Mouse (Mus musculus) C2C12 (cell line): ENCODE data around the gene Nit1. TPM values are rescaled to one million over a fixed set of nuclear protein-coding genes. Genes with fewer than 3 reads are reported as not detected.

Experiments used
- H3K27me3 ChIP-seq: one replicate; pipeline ENCODE4 v1.6.1; 2011; ENCODE audit not compliant: control insufficient read depth, insufficient read depth, insufficient read length
- H3K36me3 ChIP-seq: one replicate; pipeline ENCODE4 v1.6.1; 2011; ENCODE audit not compliant: control insufficient read depth, insufficient read depth
- H3K4me3 ChIP-seq: one replicate; pipeline ENCODE4 v1.5.1; 2011; ENCODE audit warnings: mild to moderate bottlenecking, control low read depth; ENCODE audit not compliant: poor library complexity, insufficient read depth, severe bottlenecking
- H3K79me2 ChIP-seq: one replicate; pipeline ENCODE4 v1.6.1; 2011; ENCODE audit not compliant: control insufficient read depth, insufficient read depth
- H3K79me3 ChIP-seq: one replicate; pipeline ENCODE4 v1.6.1; 2011; ENCODE audit warnings: low read depth, control low read depth
- H3ac ChIP-seq: one replicate; pipeline ENCODE3; 2011; ENCODE audit warnings: low read depth; ENCODE audit not compliant: control insufficient read depth, insufficient read length
- CEBPB ChIP-seq: IDR thresholded peaks from one replicate; pipeline ENCODE4 v1.6.1; 2011; ENCODE audit warnings: low read depth, mild to moderate bottlenecking, control low read depth, moderate library complexity
- CTCF ChIP-seq: IDR thresholded peaks from one replicate; pipeline ENCODE4 v1.5.1; 2011; ENCODE audit not compliant: control insufficient read depth, insufficient read depth, insufficient read length
- FOSL1 ChIP-seq: IDR thresholded peaks from one replicate; pipeline ENCODE4 v1.8.0; 2011; ENCODE audit warnings: mild to moderate bottlenecking, low read length; ENCODE audit not compliant: poor library complexity, insufficient read depth, severe bottlenecking
- MAX ChIP-seq: IDR thresholded peaks from one replicate; pipeline ENCODE4 v1.6.1; 2011; ENCODE audit warnings: mild to moderate bottlenecking, control low read depth
- MYOD1 ChIP-seq: IDR thresholded peaks from one replicate; pipeline ENCODE4 v1.6.1; 2011; ENCODE audit warnings: low read depth; ENCODE audit not compliant: control insufficient read depth, insufficient read length
- MYOG ChIP-seq: IDR thresholded peaks from one replicate; pipeline ENCODE4 v1.6.1; 2011; ENCODE audit not compliant: control insufficient read depth, insufficient read length; ENCODE audit errors: extremely low read depth
- USF1 ChIP-seq: IDR thresholded peaks from one replicate; pipeline ENCODE4 v1.6.1; 2011; ENCODE audit warnings: low read depth, mild to moderate bottlenecking, control low read depth, moderate library complexity
- polyA plus RNA-seq: library from polyadenylated mRNA; unstranded; fragments of >200 nt; fragmentation: generic; extraction: Trizol; gene quantifications from one replicate; pipeline ENCODE4 v1.2.1, GENCODE M21; 2012; ENCODE audit warnings: missing spikeins

Nit1 gene
- polyA plus RNA-seq, 1 experiment: 19.5 TPM

DNA sequence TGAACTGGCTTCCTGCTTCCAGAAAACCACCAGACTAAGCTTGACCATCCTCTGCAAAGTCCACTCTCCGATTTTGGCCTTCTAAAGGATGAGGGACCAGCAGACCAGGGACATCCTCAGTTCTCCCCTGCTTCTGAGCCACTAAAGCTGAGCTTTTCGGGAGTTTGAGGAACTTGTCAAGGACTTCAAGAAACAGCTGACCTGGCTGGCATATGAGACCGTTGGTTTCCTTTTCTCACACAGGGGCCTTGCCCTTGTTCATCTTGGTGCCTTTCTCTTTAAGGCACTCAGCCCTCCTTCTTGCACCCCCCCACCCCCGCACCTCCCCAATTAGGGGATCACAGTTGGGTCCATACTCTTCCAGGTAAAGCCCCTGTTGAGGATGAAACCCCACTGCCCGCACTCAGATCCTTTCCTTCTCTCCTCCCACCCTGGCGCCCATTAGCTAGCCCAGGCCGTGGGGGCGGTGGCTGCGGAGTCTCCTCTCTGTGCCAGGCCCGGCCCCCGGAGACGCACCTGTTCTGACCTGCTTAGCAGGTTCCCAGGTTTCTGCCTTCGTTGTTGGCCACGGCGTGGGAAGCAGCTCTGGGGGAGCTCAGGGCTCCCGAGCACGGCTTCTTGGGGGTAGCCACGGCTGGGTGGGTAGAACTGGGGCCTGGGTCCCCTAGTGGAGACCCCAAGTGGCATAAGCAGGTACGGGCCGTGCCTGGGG lies 24.6 kb upstream of the Nit1 start, which contains the start of gene Nectin4:
Gene Nectin4, plus strand, starts transcription at position 255 of the 712 bp plus-strand sequence.
- no peak within 1 kb of the TSS for H3K4me3 ChIP-seq
- TF ChIP-seq FOSL1: no peak
- H3K79me3 ChIP-seq: no peaks in the 10 kb centered on the region
- no peaks in the 10 kb centered on the region for H3K79me2 ChIP-seq
- no peaks in the 10 kb centered on the region for H3K36me3 ChIP-seq
- no peak within 1 kb of the TSS for H3ac ChIP-seq
- no peaks in the 10 kb centered on the region for H3K27me3 ChIP-seq

- H3K79me3 ChIP-seq: no peaks in the 10 kb centered on the region
- TF ChIP-seq MYOG: no peak
- no peak for TF ChIP-seq FOSL1
- no peak for TF ChIP-seq MAX
- no peak for TF ChIP-seq MYOD1
- TF ChIP-seq USF1: no peak
- no peak for TF ChIP-seq CTCF
- TF ChIP-seq CEBPB: no peak
- H3K79me2 ChIP-seq: no peaks in the 10 kb centered on the region
- H3ac ChIP-seq: no peak overlapping the region
- H3K27me3 ChIP-seq: no peaks in the 10 kb centered on the region
- H3K36me3 ChIP-seq: no peaks in the 10 kb centered on the region
- H3K4me3 ChIP-seq: no peak overlapping the region
These were observed 20.5 kb upstream of the Nit1 start for GRCm38 (mm10) chr1:171365934-171366333.

DNA sequence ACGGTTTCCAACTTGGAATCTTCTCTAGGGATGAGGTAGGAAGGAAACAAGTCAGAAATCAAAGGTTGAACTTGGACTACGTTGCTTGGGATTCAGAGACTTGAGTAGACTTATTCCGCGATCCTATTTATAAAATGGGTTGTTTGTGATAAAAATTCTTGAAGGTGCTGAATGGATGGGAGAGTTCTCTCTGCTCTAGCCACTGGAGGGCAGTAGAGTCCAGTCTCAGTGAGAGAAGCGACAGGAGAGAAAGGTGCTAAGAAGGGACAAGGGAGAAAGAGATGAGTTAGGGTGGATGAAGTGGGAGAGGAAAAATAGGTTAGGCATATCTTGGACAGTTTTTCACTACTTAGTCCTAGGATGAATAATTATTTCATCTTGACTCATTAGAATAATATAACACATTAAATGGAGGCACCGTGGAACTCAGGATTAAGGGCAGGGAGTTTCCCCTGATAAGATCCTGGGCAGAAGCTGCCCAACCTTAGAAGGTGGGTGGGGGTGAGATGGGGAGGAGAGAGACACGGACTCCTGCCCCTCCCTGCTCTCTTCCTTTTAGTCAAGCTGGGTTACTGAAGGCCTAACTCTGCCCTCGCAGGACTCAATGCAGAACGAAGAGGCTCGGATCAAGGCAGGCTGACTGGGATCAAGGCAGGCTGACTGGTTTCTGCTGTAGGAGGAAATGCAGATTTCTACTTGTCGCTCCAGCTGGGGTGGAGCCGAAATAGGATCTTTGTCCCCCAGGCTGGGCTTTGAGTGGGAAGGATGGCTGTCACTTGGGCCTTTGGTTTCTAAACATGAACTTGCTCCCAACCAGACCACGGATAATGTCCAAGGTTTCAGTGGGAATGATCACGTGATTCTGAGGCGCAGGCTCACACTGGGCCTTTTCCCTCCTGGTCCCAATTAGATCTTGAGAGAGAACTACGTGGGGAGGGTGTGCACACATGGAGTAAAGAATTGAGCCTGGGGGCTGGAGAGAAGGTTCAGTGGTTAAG lies 16.0 kb upstream of the Nit1 start:
- Histone ChIP-seq H3K79me2 (peaks cover 4% of the 10 kb centered on the region), H3ac (no peak overlapping the region), H3K79me3 (no peaks in the 10 kb centered on the region), H3K27me3 (no peaks in the 10 kb centered on the region), H3K36me3 (peaks cover 27% of the 10 kb centered on the region), H3K4me3 (no peak overlapping the region)
- no peak for TF ChIP-seq CTCF
- TF ChIP-seq CEBPB: no peak
- TF ChIP-seq MAX: no peak
- TF ChIP-seq MYOD1: no peak
- TF ChIP-seq USF1: no peak
- TF ChIP-seq FOSL1: no peak
- no peak for TF ChIP-seq MYOG

GRCm38 (mm10) chr1:171360656-171361055 lies 15.2 kb upstream of the Nit1 start, which contains the start of gene Klhdc9:
Gene Klhdc9 (minus strand): TSS chr1:171360798.
- TF ChIP-seq MYOG (no peak), CEBPB (no peak), CTCF (no peak), FOSL1 (no peak)
- Histone ChIP-seq H3K79me2 (peaks cover 12% of the 10 kb centered on the region), H3K79me3 (no peaks in the 10 kb centered on the region), H3K27me3 (no peaks in the 10 kb centered on the region), H3ac (no peak within 1 kb of the TSS), H3K4me3 (no peak within 1 kb of the TSS), H3K36me3 (peaks cover 30% of the 10 kb centered on the region)

DNA sequence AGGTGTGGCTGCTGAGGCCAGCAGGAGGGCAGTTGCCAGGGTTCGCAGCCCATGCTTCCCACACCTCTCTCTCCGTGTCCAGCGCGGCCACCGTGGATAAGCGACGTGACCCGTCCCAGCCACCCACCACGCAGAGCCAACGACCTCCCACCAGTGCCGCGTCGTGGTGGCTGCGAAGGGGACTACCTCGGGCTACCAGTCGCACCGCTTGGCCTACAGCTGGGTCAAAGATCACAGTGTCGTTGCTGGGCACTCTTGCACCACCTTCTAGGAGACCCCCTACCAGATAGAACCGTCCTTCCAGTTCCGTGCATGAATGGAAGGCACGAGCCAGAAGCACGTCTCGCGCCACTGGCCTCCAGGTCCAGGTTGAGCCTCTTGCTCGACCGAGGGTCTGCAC lies 14.8 kb upstream of the Nit1 start:
- TF ChIP-seq CEBPB (no peak), USF1 (no peak)
- H3K79me3 ChIP-seq: peaks cover 2% of the 10 kb centered on the region
- H3K36me3 ChIP-seq: peaks cover 30% of the 10 kb centered on the region
- H3K27me3 ChIP-seq: no peaks in the 10 kb centered on the region
- no peak overlapping the region for H3K4me3 ChIP-seq
- H3ac ChIP-seq: no peak overlapping the region
- H3K79me2 ChIP-seq: peaks cover 15% of the 10 kb centered on the region

GRCm38 (mm10) chr1:171358421-171358820 lies 13.0 kb upstream of the Nit1 start:
- peaks cover 30% of the 10 kb centered on the region for H3K36me3 ChIP-seq
- TF ChIP-seq MYOG (no peak), MAX (no peak), MYOD1 (no peak), USF1 (no peak), CTCF (no peak), FOSL1 (no peak), CEBPB (no peak)
- no peak overlapping the region for H3K4me3 ChIP-seq
- H3K79me3 ChIP-seq: peaks cover 14% of the 10 kb centered on the region
- no peak overlapping the region for H3ac ChIP-seq
- peaks cover 32% of the 10 kb centered on the region for H3K79me2 ChIP-seq
- no peaks in the 10 kb centered on the region for H3K27me3 ChIP-seq
